Mouse (Mus musculus) midbrain, embryonic 10.5 days (tissue): ENCODE data around the gene Pbx3. TPM values are rescaled to one million over a fixed set of nuclear protein-coding genes. Genes with fewer than 3 reads are reported as not detected.

Experiments
- polyA plus RNA-seq: library from polyadenylated mRNA; unstranded; fragments of >200 nt; fragmentation: Nextera tagmentation; extraction: Ambion mirVana; gene quantifications from 2 replicates; pipeline ENCODE4 v1.2.1, GENCODE M21; 2016

Pbx3 gene
- polyA plus RNA-seq, 1 experiment from 2014 or later: 32.3 TPM

Other genes with a start within 250 kb of the Pbx3 start
- 93.4 and 103 TPM in 2 replicates for gene Mapkap1, start 33.6 kb upstream of the Pbx3 start, polyA plus RNA-seq